ENCODE assay signal across 23 mouse cellular contexts in the genomic region with DNA sequence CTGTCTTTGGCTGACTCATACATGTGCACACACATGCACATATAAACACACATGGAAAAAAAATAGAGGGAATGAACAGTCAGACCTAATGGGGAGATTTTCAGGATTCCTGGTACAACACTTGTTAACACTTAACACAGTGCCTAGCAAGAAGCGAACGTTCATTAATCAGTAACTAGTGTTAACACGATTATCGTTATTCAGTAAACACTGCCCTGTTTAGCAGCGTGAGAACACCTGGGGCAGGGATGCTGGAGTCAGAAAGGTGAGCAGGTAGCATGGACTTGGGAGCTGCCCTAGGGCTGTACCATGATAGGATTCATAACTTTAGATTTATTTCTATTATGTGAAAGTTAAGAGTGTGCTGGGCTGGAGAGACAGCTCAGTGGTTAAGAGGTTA. TPM values are rescaled to one million over a fixed set of nuclear protein-coding genes. Genes with fewer than 3 reads are reported as not detected.
A peak's percentile ranks its signal among the peaks of the same experiment; 100 is the strongest.
DNase-seq lines count a peak whose midpoint lies in the region; ATAC-seq lines count a peak whose summit lies in the region.
"Had no signal": no experiment of that assay in that cellular context is flagged by ENCODE, and none has a peak within 500 bp of the region (broad histone marks: within the 10 kb centered on the region; RNA-seq: fewer than 3 reads in every experiment).

No protein-coding gene starts in this region.

- 92% methylated on average over 5 of the region's 5 CpGs for WGBS in midbrain, embryonic 11.5 days
- WGBS in midbrain, embryonic 15.5 days = 94% methylated on average over 5 of the region's 5 CpGs
- WGBS in forebrain, embryonic 16.5 days = 91% methylated on average over 5 of the region's 5 CpGs

- no peak overlapping the region for H3K9ac ChIP-seq in midbrain, embryonic 11.5 days (ENCODE audit: low read length)
- H3K9ac ChIP-seq in midbrain, embryonic 15.5 days = no peak overlapping the region
- H3K9ac ChIP-seq in forebrain, embryonic 16.5 days (replicated peaks; ENCODE audit: low read depth, low read length) = no peak overlapping the region
- H3K9ac ChIP-seq: embryonic facial prominence, embryonic 12.5 days; forebrain, embryonic 13.5 days had no signal

- H3K4me1 ChIP-seq in midbrain, embryonic 11.5 days (ENCODE audit: control insufficient read depth, insufficient read depth, low read length) = peaks cover 2% of the 10 kb centered on the region; the same call in 1 of the 2 replicates
- H3K4me1 ChIP-seq in midbrain, embryonic 15.5 days = no peaks in the 10 kb centered on the region
- H3K4me1 ChIP-seq in forebrain, embryonic 16.5 days (replicated peaks; ENCODE audit: control insufficient read depth, insufficient read depth, low read length) = no peaks in the 10 kb centered on the region
- H3K4me1 ChIP-seq: forebrain, embryonic 13.5 days had no signal

- no peak for ATAC-seq in midbrain, embryonic 11.5 days (ENCODE audit: low FRiP score)
- ATAC-seq in midbrain, embryonic 15.5 days (replicated peaks) = no peak
- no peak for ATAC-seq in forebrain, embryonic 16.5 days
- ATAC-seq: forebrain, embryonic 13.5 days; hindbrain, embryonic 16.5 days; midbrain, embryonic 16.5 days had no signal

- no peaks in the 10 kb centered on the region for H3K36me3 ChIP-seq in midbrain, embryonic 11.5 days (ENCODE audit: control insufficient read depth, insufficient read depth, low read length)
- no peaks in the 10 kb centered on the region for H3K36me3 ChIP-seq in midbrain, embryonic 15.5 days (replicated peaks)
- no peaks in the 10 kb centered on the region for H3K36me3 ChIP-seq in forebrain, embryonic 16.5 days (ENCODE audit: control insufficient read depth, insufficient read depth)
- H3K36me3 ChIP-seq: embryonic facial prominence, embryonic 12.5 days had no signal

- H3K9me3 ChIP-seq in midbrain, embryonic 11.5 days (ENCODE audit: control insufficient read depth, low read length) = no peaks in the 10 kb centered on the region
- no peaks in the 10 kb centered on the region for H3K9me3 ChIP-seq in midbrain, embryonic 15.5 days
- H3K9me3 ChIP-seq in forebrain, embryonic 16.5 days (ENCODE audit: control insufficient read depth, low read length) = no peaks in the 10 kb centered on the region
- H3K9me3 ChIP-seq: embryonic facial prominence, embryonic 12.5 days; forebrain, embryonic 13.5 days; megakaryocyte, embryonic 14.5 days had no signal

- no peaks in the 10 kb centered on the region for H3K27me3 ChIP-seq in midbrain, embryonic 11.5 days (ENCODE audit: control insufficient read depth, insufficient read depth, low read length)
- no peaks in the 10 kb centered on the region for H3K27me3 ChIP-seq in midbrain, embryonic 15.5 days (replicated peaks)
- H3K27me3 ChIP-seq in forebrain, embryonic 16.5 days (replicated peaks; ENCODE audit: control insufficient read depth, insufficient read depth, low read length) = no peaks in the 10 kb centered on the region
- H3K27me3 ChIP-seq: embryonic facial prominence, embryonic 12.5 days; forebrain, embryonic 13.5 days had no signal

- H3K27ac ChIP-seq in midbrain, embryonic 11.5 days (ENCODE audit: low read depth, low read length) = no peak overlapping the region
- H3K27ac ChIP-seq in midbrain, embryonic 15.5 days = no peak overlapping the region
- H3K27ac ChIP-seq in forebrain, embryonic 16.5 days (ENCODE audit: low read length) = no peak overlapping the region
- H3K27ac ChIP-seq: embryonic facial prominence, embryonic 12.5 days; forebrain, embryonic 13.5 days had no signal

- H3K4me2 ChIP-seq in midbrain, embryonic 11.5 days = no peak overlapping the region
- H3K4me2 ChIP-seq in midbrain, embryonic 15.5 days = no peak overlapping the region
- no peak overlapping the region for H3K4me2 ChIP-seq in forebrain, embryonic 16.5 days (ENCODE audit: low read length)
- H3K4me2 ChIP-seq: embryonic facial prominence, embryonic 12.5 days; forebrain, embryonic 13.5 days had no signal

- peak; percentile 65 for DNase-seq in kidney, adult 11 months
- DNase-seq in kidney, postnatal 14 days = no peak
- peak; percentile 59 for DNase-seq in midbrain, embryonic 11.5 days (ENCODE audit: low spot score, missing footprints)
- DNase-seq in kidney, postnatal 36 days = peak; percentile 53 to 75
- DNase-seq in heart, adult 18-20 months = no peak
- DNase-seq in layer of hippocampus, adult 11-12 months (ENCODE audit: low spot score) = no peak
- DNase-seq: adrenal gland, adult 2 months; cerebellum, postnatal 10 days; gastrocnemius, postnatal 36 days; lung, postnatal 10 days; retina, postnatal 1 day; thymus, postnatal 36 days had no signal

- no peak overlapping the region for H3K4me3 ChIP-seq in midbrain, embryonic 11.5 days (ENCODE audit: low read depth, low read length)
- no peak overlapping the region for H3K4me3 ChIP-seq in midbrain, embryonic 15.5 days
- H3K4me3 ChIP-seq in forebrain, embryonic 16.5 days (replicated peaks; ENCODE audit: low read length) = no peak overlapping the region
- H3K4me3 ChIP-seq: embryonic facial prominence, embryonic 12.5 days; erythroblast, embryonic 14.5 days; forebrain, embryonic 13.5 days; megakaryocyte, embryonic 14.5 days had no signal

RNA-seq across cellular contexts. Expression of gene Dgkz, which starts 20.3 kb away (rescaled TPM):
- polyA plus RNA-seq in midbrain, embryonic 11.5 days (2014; fragmentation: Nextera tagmentation; extraction: Ambion mirVana) = 19.2 and 23.7 TPM in 2 replicates
- 32.2 and 36.1 TPM in 2 replicates for polyA plus RNA-seq in midbrain, embryonic 15.5 days (2015; fragmentation: Nextera tagmentation; extraction: Ambion mirVana)
- 10 to 100 TPM; 33.8 to 35.9 TPM for total RNA-seq in heart, adult 18-20 months (2021)
- polyA plus RNA-seq in forebrain, embryonic 16.5 days (2015; fragmentation: Nextera tagmentation; extraction: Ambion mirVana) = 28.7 and 33.6 TPM in 2 replicates

RNA-seq across cellular contexts. Expression of gene Creb3l1, which starts 28.3 kb away (rescaled TPM):
- 2.0 and 2.1 TPM in 2 replicates for polyA plus RNA-seq in midbrain, embryonic 11.5 days (2014; fragmentation: Nextera tagmentation; extraction: Ambion mirVana)
- 1.6 TPM in 2 replicates for polyA plus RNA-seq in midbrain, embryonic 15.5 days (2015; fragmentation: Nextera tagmentation; extraction: Ambion mirVana)
- total RNA-seq in heart, adult 18-20 months (2021) = 1 to 10 TPM; 4.3 to 6.5 TPM
- 1.3 and 1.9 TPM in 2 replicates for polyA plus RNA-seq in forebrain, embryonic 16.5 days (2015; fragmentation: Nextera tagmentation; extraction: Ambion mirVana)
- total RNA-seq: hematopoietic stem cell, adult 5-6 weeks had no signal

RNA-seq across cellular contexts. Expression of gene Gm9821, which starts 50.5 kb away (rescaled TPM):
- 0.25 TPM in 1 of 2 replicates, not detected in the other for polyA plus RNA-seq in midbrain, embryonic 11.5 days (2014; fragmentation: Nextera tagmentation; extraction: Ambion mirVana)
- polyA plus RNA-seq in midbrain, embryonic 15.5 days (2015; fragmentation: Nextera tagmentation; extraction: Ambion mirVana) = 0.20 and 0.31 TPM in 2 replicates
- not detected for total RNA-seq in heart, adult 18-20 months (2021)
- polyA plus RNA-seq in forebrain, embryonic 16.5 days (2015; fragmentation: Nextera tagmentation; extraction: Ambion mirVana) = 0.37 and 0.46 TPM in 2 replicates
- total RNA-seq: adrenal gland, adult 2 months; gastrocnemius, postnatal 36 days; layer of hippocampus, adult 18-20 months; left cerebral cortex, postnatal 25 days had no signal
- polyA plus RNA-seq: adrenal gland, adult 2 months; erythroblast, embryonic 14.5 days; midbrain, embryonic 16.5 days had no signal

Comparison
In these comparisons a context has a peak if more than half of its experiments do, and no peak if none do; other contexts are left out.
1. DNase-seq: peak in kidney, adult 11 months (single experiment), midbrain, embryonic 11.5 days (single experiment) and kidney, postnatal 36 days (2 of 2); none in kidney, postnatal 14 days (single experiment), heart, adult 18-20 months (0 of 2) and layer of hippocampus, adult 11-12 months (single experiment).